Mouse (Mus musculus): Measurements from ENCODE around the gene Nkx1-1.

DNA sequence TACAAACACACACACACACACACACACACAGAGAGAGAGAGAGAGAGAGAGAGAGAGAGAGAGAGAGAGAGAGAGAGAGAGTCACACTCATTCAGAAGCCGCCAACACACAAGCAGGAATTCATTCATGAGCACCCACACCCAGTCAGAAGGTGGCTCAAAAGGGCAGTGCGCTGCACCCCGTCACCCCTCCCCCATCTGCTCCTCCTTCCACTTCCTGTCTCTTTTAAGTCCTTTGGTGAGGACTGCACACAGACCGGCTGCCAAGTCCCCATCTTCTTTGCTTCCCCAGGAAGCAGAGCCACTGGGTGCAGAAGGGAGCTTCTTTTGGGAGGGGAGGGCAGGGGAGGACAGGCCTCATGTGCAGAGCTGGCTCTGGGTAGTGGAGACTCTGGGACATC lies 2.2 kb upstream of the Nkx1-1 start:
- TF ChIP-seq CTCF (IDR thresholded peaks at IDR 0.05; ENCODE audit: control insufficient read depth, insufficient read depth, low read length) (no peak), POLR2A (IDR thresholded peaks at IDR 0.05; ENCODE audit: borderline replicate concordance, control insufficient read depth, low read depth, low read length) (no peak)
